Mouse (Mus musculus) ES-Bruce4 (cell line): Measurements from ENCODE around the gene Rac1. TPM values are rescaled to one million over a fixed set of nuclear protein-coding genes. Genes with fewer than 3 reads are reported as not detected.

Experiments
- H3K27ac ChIP-seq: 2 replicates; pipeline ENCODE4 v1.5.1; 2012; ENCODE audit warnings: low read length, inconsistent platforms; ENCODE audit not compliant: insufficient read depth
- H3K27me3 ChIP-seq: 2 replicates; pipeline ENCODE4 v1.6.1; 2012; ENCODE audit warnings: mild to moderate bottlenecking, low read length, inconsistent platforms; ENCODE audit not compliant: control insufficient read depth, poor library complexity, insufficient read depth, severe bottlenecking
- H3K36me3 ChIP-seq: 2 replicates; pipeline ENCODE4 v1.6.1; 2012; ENCODE audit warnings: inconsistent platforms, mild to moderate bottlenecking, low read length, moderate library complexity; ENCODE audit not compliant: control insufficient read depth, poor library complexity, insufficient read depth, severe bottlenecking
- H3K4me1 ChIP-seq: one replicate; pipeline ENCODE4 v1.8.1; 2011; ENCODE audit warnings: low read length; ENCODE audit not compliant: control insufficient read depth, insufficient read depth
- H3K4me3 ChIP-seq: 2 replicates; pipeline ENCODE4 v1.5.1; 2011; ENCODE audit warnings: low read depth, mild to moderate bottlenecking, low read length
- H3K9ac ChIP-seq: 2 replicates; pipeline ENCODE4 v1.6.1; 2012; ENCODE audit warnings: low read depth, mild to moderate bottlenecking, inconsistent platforms; ENCODE audit not compliant: poor library complexity, severe bottlenecking
- H3K9me3 ChIP-seq: replicated peaks from 2 replicates; pipeline ENCODE4 v1.6.1; 2012; ENCODE audit warnings: mild to moderate bottlenecking, low read length, inconsistent platforms; ENCODE audit not compliant: control insufficient read depth, poor library complexity, insufficient read depth, severe bottlenecking
- CTCF ChIP-seq: IDR thresholded peaks from one replicate; pipeline ENCODE4 v1.8.1; 2011; ENCODE audit warnings: low read depth, low read length
- EP300 ChIP-seq: IDR thresholded peaks from 2 replicates; pipeline ENCODE4 v1.6.1; 2011; ENCODE audit warnings: low read depth, low read length; ENCODE audit not compliant: insufficient read depth
- POLR2A ChIP-seq: IDR thresholded peaks from one replicate; pipeline ENCODE4 v1.8.1; 2011; ENCODE audit warnings: low read length; ENCODE audit not compliant: insufficient read depth
- polyA plus RNA-seq: library from polyadenylated mRNA; stranded (reverse); fragments of >200 nt; gene quantifications from 2 replicates; pipeline ENCODE4 v1.2.4, GENCODE M21; 2011; ENCODE audit warnings: low read depth; ENCODE audit not compliant: missing spikeins, insufficient read depth, insufficient read length

Gene Rac1
- polyA plus RNA-seq, 1 experiment = 278 TPM

DNA sequence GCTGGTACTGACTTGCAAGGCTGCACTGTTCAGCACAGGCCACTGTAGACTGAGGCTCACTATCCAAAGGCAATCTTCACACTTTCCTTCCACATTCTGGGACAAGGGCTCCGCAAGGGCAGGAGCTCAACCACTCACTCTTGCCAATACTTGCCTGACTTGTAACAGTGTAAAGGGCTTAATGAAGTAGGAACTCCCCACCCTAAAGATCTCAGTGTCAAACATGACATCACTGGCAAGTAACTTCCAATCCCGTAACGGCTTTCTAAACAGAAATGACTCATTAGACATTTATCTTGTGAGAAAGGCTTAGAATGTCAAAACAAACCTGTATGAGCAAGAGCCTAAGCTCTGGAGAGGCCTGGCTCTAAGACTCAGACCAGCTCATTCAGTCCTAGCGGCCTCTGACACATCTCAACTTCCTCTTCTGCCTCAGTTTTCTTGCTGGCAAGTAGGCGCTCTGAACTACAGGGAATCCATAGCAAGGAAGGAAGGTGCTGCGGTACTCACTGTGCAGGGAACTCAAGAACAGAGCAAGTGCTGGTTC lies 9.7 kb downstream of the Rac1 start:
- no peak overlapping the region for H3K4me3 ChIP-seq
- peaks cover 1% of the 10 kb centered on the region for H3K4me1 ChIP-seq
- H3K27me3 ChIP-seq = no peaks in the 10 kb centered on the region
- H3K9ac ChIP-seq = no peak overlapping the region
- no peak overlapping the region for H3K27ac ChIP-seq
- no peak for TF ChIP-seq CTCF
- TF ChIP-seq EP300 = no peak
- no peak for TF ChIP-seq POLR2A
- H3K9me3 ChIP-seq = no peaks in the 10 kb centered on the region
- H3K36me3 ChIP-seq = peaks cover 18% of the 10 kb centered on the region

DNA sequence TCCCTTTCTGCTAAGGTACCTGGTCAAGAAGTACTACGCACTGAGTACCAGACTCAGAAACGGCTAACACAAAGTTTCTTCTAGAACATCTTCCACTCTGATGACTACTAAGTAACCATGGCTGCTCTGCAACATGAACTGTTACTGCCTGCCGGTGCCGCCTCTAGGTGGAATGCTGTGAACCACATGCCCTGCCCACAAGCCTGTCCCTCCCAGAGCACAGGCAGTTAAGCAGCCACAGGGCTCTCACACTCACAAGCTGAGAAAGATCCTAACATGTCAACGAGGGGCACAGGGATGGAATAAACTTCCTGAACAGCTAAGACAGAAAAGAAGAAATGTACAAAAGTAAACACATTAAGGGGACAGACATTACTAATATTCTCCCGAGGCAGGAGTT lies 10.4 kb downstream of the Rac1 start:
- no peak overlapping the region for H3K4me3 ChIP-seq
- no peak overlapping the region for H3K9ac ChIP-seq
- no peaks in the 10 kb centered on the region for H3K9me3 ChIP-seq
- peaks cover 21% of the 10 kb centered on the region for H3K36me3 ChIP-seq
- H3K27ac ChIP-seq = no peak overlapping the region
- H3K27me3 ChIP-seq = no peaks in the 10 kb centered on the region
- peaks cover 1% of the 10 kb centered on the region for H3K4me1 ChIP-seq
- TF ChIP-seq CTCF = no peak
- TF ChIP-seq EP300 = no peak
- no peak for TF ChIP-seq POLR2A

DNA sequence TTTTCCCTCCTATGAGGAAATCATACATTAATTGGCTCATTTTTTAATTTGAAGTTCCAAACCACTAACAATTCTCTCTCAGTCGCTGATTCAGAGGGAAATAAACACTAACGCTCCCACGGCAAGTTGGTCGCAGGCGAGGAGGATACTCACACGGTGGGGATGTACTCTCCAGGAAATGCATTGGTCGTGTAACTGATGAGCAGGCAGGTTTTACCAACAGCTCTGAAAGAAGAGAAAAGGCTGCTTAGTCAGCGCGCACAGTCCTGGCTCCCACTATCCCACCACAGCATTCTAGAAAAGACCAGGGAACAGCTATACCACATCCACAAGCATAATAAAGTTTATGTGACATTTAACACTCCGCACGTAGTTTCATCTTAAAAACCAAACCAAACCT lies 10.8 kb downstream of the Rac1 start:
- Histone ChIP-seq H3K9me3 (no peaks in the 10 kb centered on the region), H3K9ac (no peak overlapping the region), H3K4me3 (no peak overlapping the region), H3K27me3 (no peaks in the 10 kb centered on the region), H3K4me1 (peaks cover 1% of the 10 kb centered on the region), H3K27ac (no peak overlapping the region), H3K36me3 (peaks cover 21% of the 10 kb centered on the region)
- TF ChIP-seq POLR2A (no peak), EP300 (no peak), CTCF (no peak)

DNA sequence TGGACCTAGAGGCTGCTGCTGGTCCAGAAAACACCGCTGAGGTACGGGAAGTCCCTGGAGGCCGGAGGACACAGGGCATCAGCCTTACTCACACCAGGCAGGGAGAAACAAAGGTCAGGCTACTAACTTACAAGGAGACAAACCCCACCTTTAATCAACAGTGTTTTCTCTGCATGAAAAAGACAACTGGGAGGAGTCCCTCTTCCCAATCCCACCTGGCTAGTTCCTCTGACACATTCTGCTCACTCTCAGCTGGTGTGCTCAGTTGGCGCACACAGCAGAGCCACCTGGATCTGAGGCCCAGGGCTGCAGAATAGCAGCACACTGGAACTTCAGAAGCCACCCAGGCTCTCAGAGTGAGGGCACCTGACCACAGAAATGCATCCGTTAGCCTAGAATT lies 13.0 kb downstream of the Rac1 start:
- Histone ChIP-seq H3K4me1 (peaks cover 7% of the 10 kb centered on the region), H3K36me3 (peaks cover 21% of the 10 kb centered on the region), H3K9me3 (no peaks in the 10 kb centered on the region), H3K27me3 (no peaks in the 10 kb centered on the region), H3K9ac (no peak overlapping the region), H3K4me3 (no peak overlapping the region), H3K27ac (no peak overlapping the region)
- peak; percentile 69; the same call in 1 of the 2 replicates for TF ChIP-seq EP300
- TF ChIP-seq POLR2A = no peak
- no peak for TF ChIP-seq CTCF

DNA sequence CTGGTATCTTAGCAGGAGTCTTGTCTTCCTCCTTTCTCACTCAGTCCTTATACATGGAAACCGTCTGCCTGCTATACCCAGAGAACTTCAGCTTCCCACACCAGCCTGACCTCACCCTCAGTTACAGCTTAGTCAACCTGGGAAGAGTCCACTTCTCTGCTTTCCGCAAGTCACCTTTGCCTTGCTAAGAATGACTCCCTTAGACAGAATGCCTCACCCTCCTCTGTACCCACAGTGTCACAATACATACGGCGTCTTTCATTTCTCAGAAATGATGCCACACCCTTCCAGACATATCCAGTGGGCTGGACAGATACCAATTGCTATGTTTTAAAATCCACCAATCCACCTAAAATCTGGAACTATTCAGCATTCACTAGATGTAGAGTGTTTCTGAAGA lies 15.5 kb downstream of the Rac1 start:
- Histone ChIP-seq H3K27me3 (no peaks in the 10 kb centered on the region), H3K36me3 (peaks cover 24% of the 10 kb centered on the region), H3K4me3 (no peak overlapping the region), H3K27ac (no peak overlapping the region), H3K9me3 (no peaks in the 10 kb centered on the region), H3K9ac (no peak overlapping the region), H3K4me1 (peaks cover 7% of the 10 kb centered on the region)
- no peak for TF ChIP-seq CTCF
- TF ChIP-seq EP300 = no peak
- TF ChIP-seq POLR2A = no peak

DNA sequence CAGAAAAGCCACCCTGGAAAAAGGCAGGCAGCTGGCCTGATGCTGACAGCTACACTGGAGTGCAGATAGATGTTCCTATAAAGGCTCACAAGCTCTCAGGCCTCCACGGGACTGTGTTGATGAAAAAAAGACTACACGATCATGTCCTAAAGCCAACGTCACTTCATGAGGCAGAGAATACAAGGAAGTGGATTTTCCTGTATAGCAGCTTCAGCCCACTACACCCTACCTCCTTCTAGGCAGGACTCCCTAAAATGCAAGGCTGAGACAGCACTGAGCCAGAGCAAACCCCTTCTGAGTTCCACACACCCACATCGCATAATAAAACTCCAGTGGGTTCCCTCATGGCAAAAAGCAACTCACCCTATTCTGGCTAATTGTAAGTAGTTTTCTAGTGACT lies 16.3 kb downstream of the Rac1 start:
- Histone ChIP-seq H3K27ac (no peak overlapping the region), H3K9ac (no peak overlapping the region), H3K4me3 (no peak overlapping the region), H3K36me3 (peaks cover 26% of the 10 kb centered on the region), H3K9me3 (no peaks in the 10 kb centered on the region), H3K27me3 (no peaks in the 10 kb centered on the region), H3K4me1 (peaks cover 7% of the 10 kb centered on the region)
- TF ChIP-seq EP300 (no peak), CTCF (no peak), POLR2A (no peak)
